Mouse (Mus musculus) midbrain, embryonic 16.5 days (tissue): ENCODE data around the gene Hist1h3e. TPM values are rescaled to one million over a fixed set of nuclear protein-coding genes. Genes with fewer than 3 reads are reported as not detected.

ENCODE experiments used
- ATAC-seq: fragments of 200-750 bp; cut with Nextera tagmentation; 2 replicates; pipeline ENCODE4 v1.8.0; 2017; ENCODE audit warnings: moderate TSS enrichment
- H3K27ac ChIP-seq: fragments of 300-500 bp; sonication (generic); 2 replicates; pipeline ENCODE4 v1.5.1; 2014; ENCODE audit warnings: mild to moderate bottlenecking, low read length, mixed read lengths
- H3K27me3 ChIP-seq: fragments of 300-500 bp; sonication (generic); 2 replicates; pipeline ENCODE4 v1.6.1; 2014; ENCODE audit warnings: low read depth, low read length, mixed read lengths; ENCODE audit not compliant: control insufficient read depth, insufficient read depth
- H3K36me3 ChIP-seq: fragments of 300-500 bp; sonication (generic); 2 replicates; pipeline ENCODE4 v1.6.1; 2014; ENCODE audit warnings: mild to moderate bottlenecking, low read length, moderate library complexity, mixed read lengths; ENCODE audit not compliant: control insufficient read depth, insufficient read depth
- H3K4me1 ChIP-seq: fragments of 300-500 bp; sonication (generic); 2 replicates; pipeline ENCODE4 v1.6.1; 2014; ENCODE audit warnings: mild to moderate bottlenecking, low read length, mixed read lengths; ENCODE audit not compliant: control insufficient read depth, insufficient read depth
- H3K4me2 ChIP-seq: fragments of 300-500 bp; sonication (generic); 2 replicates; pipeline ENCODE4 v1.6.1; 2014; ENCODE audit warnings: mild to moderate bottlenecking, low read length, mixed read lengths
- H3K4me3 ChIP-seq: fragments of 300-500 bp; sonication (generic); 2 replicates; pipeline ENCODE4 v1.5.1; 2014; ENCODE audit warnings: low read depth, mild to moderate bottlenecking, low read length, moderate library complexity, mixed read lengths
- H3K9ac ChIP-seq: fragments of 300-500 bp; sonication (generic); 2 replicates; pipeline ENCODE4 v1.6.1; 2014; ENCODE audit warnings: low read depth, low read length, mixed read lengths
- H3K9me3 ChIP-seq: fragments of 300-500 bp; sonication (generic); replicated peaks from 2 replicates; pipeline ENCODE4 v1.6.1; 2014; ENCODE audit warnings: mild to moderate bottlenecking, low read length, mixed read lengths; ENCODE audit not compliant: control insufficient read depth, poor library complexity, severe bottlenecking
- WGBS: fragments of 180-500 bp; shearing (Covaris S2); extraction: QIAGEN DNeasy Blood & Tissue Kit; methylation state at CpG from one replicate; pipeline ENCODE4 v1.1.7; 2014; 5-methylcytosine and 5-hydroxymethylcytosine counted together
- polyA plus RNA-seq: library from polyadenylated mRNA; unstranded; fragments of >200 nt; fragmentation: Nextera tagmentation; extraction: Ambion mirVana; gene quantifications from 2 replicates; pipeline ENCODE4 v1.2.1, GENCODE M21; 2015

Gene Hist1h3e
- polyA plus RNA-seq, 1 experiment from 2014 or later, result 1.0 TPM

DNA sequence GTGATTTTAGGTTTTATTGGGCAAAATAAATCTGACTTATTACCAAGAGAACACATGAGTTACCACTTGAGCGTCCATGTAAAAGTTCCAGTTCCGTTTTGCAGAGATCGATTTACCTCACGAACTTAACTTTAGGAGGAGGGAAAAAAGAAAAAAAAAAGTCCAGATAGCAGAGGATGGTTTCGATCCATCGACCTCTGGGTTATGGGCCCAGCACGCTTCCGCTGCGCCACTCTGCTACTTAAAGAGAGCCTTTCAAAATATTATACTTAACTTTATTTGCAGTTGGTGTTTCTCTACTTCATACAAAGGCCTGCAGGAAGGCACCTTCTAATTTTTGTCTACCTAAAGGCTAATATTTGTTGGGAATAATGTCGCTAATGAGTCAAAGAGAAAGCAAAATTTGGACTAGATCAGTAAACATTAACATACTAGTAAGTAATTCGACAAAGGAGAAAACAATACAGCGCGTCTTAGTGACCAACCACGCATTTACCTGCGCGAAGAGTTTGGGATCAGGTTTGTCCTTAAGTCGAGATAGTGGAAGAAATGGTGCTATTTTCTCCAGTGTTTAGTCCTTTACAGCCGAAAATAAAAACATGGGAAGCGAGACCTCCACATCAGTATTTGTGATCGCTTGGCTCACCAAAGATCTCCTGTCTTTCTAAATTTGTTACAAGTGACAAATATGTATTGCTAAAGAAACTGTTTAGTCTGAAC, 31.8 kb downstream of the Hist1h3e start:
- Histone ChIP-seq H3K27me3 (no peaks in the 10 kb centered on the region), H3K4me1 (peaks cover 34% of the 10 kb centered on the region), H3K4me2 (peak overlapping the region; percentile 71), H3K9ac (peak overlapping the region; percentile 77), H3K4me3 (peak overlapping the region; percentile 60), H3K9me3 (no peaks in the 10 kb centered on the region), H3K27ac (peak overlapping the region; percentile 97), H3K36me3 (no peaks in the 10 kb centered on the region)
- no peak for ATAC-seq
- WGBS, result under 1% methylated on average over 20 of the region's 20 CpGs

- Histone ChIP-seq H3K9ac (peak overlapping the region; percentile 77; the same call in 1 of the 2 replicates), H3K9me3 (no peaks in the 10 kb centered on the region), H3K27me3 (no peaks in the 10 kb centered on the region), H3K4me3 (peak overlapping the region; percentile 60), H3K4me1 (peaks cover 33% of the 10 kb centered on the region), H3K4me2 (peak overlapping the region; percentile 71), H3K27ac (peak overlapping the region; percentile 97), H3K36me3 (no peaks in the 10 kb centered on the region)
- no peak for ATAC-seq
- 30% methylated on average over 2 of the region's 2 CpGs for WGBS
Observed at GRCm38 (mm10) chr13:23529480-23530165, 32.5 kb downstream of the Hist1h3e start.

GRCm38 (mm10) chr13:23529005-23529404, 33.2 kb downstream of the Hist1h3e start:
- H3K9ac ChIP-seq, result no peak overlapping the region
- no peak overlapping the region for H3K27ac ChIP-seq
- no peak overlapping the region for H3K4me3 ChIP-seq
- H3K27me3 ChIP-seq, result no peaks in the 10 kb centered on the region
- no peak overlapping the region for H3K4me2 ChIP-seq
- 77% methylated on average over 5 of the region's 5 CpGs for WGBS
- no peak for ATAC-seq
- no peaks in the 10 kb centered on the region for H3K36me3 ChIP-seq
- H3K4me1 ChIP-seq, result peaks cover 27% of the 10 kb centered on the region
- H3K9me3 ChIP-seq, result no peaks in the 10 kb centered on the region

GRCm38 (mm10) chr13:23526312-23526711, 35.9 kb downstream of the Hist1h3e start:
- peak overlapping the region; percentile 28; the same call in 1 of the 2 replicates for H3K27ac ChIP-seq
- no peaks in the 10 kb centered on the region for H3K36me3 ChIP-seq
- H3K4me3 ChIP-seq, result peak overlapping the region; percentile 35
- whole genome bisulfite sequencing, result under 1% methylated on average over 17 of the region's 17 CpGs
- ATAC-seq, result peak; percentile 52; the same call in 1 of the 2 replicates
- H3K27me3 ChIP-seq, result no peaks in the 10 kb centered on the region
- peak overlapping the region; percentile 40; the same call in 1 of the 2 replicates for H3K9ac ChIP-seq
- H3K4me2 ChIP-seq, result peak overlapping the region; percentile 60
- H3K9me3 ChIP-seq, result no peaks in the 10 kb centered on the region
- H3K4me1 ChIP-seq, result peaks cover 15% of the 10 kb centered on the region

DNA sequence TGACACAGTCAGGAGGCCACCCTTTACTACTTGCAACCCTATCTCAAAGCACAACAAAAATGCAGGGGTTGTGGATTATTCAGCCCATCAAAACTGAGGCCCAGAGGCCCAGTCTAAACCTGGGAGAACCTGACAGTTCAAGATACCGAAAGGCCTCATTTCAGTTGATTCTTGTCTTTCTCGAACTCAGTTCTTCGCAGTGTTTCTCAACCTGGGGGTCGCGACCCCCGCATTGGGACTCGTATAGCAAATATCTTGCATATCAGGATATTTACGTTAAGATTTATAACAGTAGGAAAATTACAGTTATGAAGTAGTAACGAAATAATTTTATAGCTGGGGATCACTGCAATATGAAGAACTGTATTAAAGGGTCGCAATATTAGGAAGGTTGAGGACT, 36.3 kb downstream of the Hist1h3e start:
- Histone ChIP-seq H3K4me1 (peaks cover 15% of the 10 kb centered on the region), H3K36me3 (no peaks in the 10 kb centered on the region), H3K27me3 (no peaks in the 10 kb centered on the region), H3K4me3 (peak overlapping the region; percentile 35), H3K9ac (no peak overlapping the region), H3K9me3 (no peaks in the 10 kb centered on the region), H3K4me2 (peak overlapping the region; percentile 60), H3K27ac (no peak overlapping the region)
- WGBS, result 3% methylated on average over 10 of the region's 10 CpGs
- ATAC-seq, result no peak

GRCm38 (mm10) chr13:23524654-23525053, 37.5 kb downstream of the Hist1h3e start:
- Histone ChIP-seq H3K27me3 (no peaks in the 10 kb centered on the region), H3K4me1 (peaks cover 11% of the 10 kb centered on the region), H3K9me3 (no peaks in the 10 kb centered on the region), H3K9ac (no peak overlapping the region), H3K4me3 (no peak overlapping the region; the same call in 1 of the 2 replicates), H3K27ac (no peak overlapping the region), H3K4me2 (peak overlapping the region; percentile 10; the same call in 1 of the 2 replicates), H3K36me3 (no peaks in the 10 kb centered on the region)
- ATAC-seq, result no peak; the same call in 1 of the 2 replicates
- 10% methylated on average over 5 of the region's 5 CpGs for WGBS

GRCm38 (mm10) chr13:23523976-23524375, 38.2 kb downstream of the Hist1h3e start:
- H3K9me3 ChIP-seq, result no peaks in the 10 kb centered on the region
- H3K9ac ChIP-seq, result no peak overlapping the region
- no peak overlapping the region for H3K4me3 ChIP-seq
- no peaks in the 10 kb centered on the region for H3K36me3 ChIP-seq
- H3K27ac ChIP-seq, result no peak overlapping the region
- H3K4me2 ChIP-seq, result no peak overlapping the region
- H3K27me3 ChIP-seq, result no peaks in the 10 kb centered on the region
- 55% methylated on average over 5 of the region's 5 CpGs for WGBS
- peaks cover 13% of the 10 kb centered on the region for H3K4me1 ChIP-seq
- ATAC-seq, result no peak

GRCm38 (mm10) chr13:23521703-23522102, 40.5 kb downstream of the Hist1h3e start:
- H3K27me3 ChIP-seq, result no peaks in the 10 kb centered on the region
- no peak overlapping the region for H3K9ac ChIP-seq
- H3K4me1 ChIP-seq, result peaks cover 12% of the 10 kb centered on the region; the same call in 1 of the 2 replicates
- no peaks in the 10 kb centered on the region for H3K9me3 ChIP-seq
- no peak overlapping the region for H3K27ac ChIP-seq
- no peaks in the 10 kb centered on the region for H3K36me3 ChIP-seq
- under 1% methylated on average over 14 of the region's 14 CpGs for WGBS
- H3K4me3 ChIP-seq, result peak overlapping the region; percentile 7; the same call in 1 of the 2 replicates
- ATAC-seq, result no peak
- peak overlapping the region; percentile 34 for H3K4me2 ChIP-seq

DNA sequence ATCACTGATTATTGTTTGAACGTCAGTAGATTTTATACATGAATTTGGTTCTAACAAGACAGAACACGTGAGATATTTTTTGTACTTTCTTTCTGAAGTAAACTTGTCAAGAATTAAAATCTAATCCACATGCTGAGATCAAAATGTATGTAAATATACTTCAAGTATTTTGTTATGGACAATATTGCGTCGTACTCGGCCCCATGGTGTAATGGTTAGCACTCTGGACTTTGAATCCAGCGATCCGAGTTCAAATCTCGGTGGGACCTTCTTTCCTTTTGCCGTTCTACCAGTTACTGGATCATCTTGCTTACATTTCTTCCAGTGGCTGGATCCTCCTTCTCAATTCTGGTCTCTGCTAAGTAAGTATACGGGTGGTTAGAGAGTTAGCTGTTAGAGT, 42.8 kb downstream of the Hist1h3e start:
- Histone ChIP-seq H3K9me3 (no peaks in the 10 kb centered on the region), H3K27me3 (no peaks in the 10 kb centered on the region), H3K4me3 (peak overlapping the region; percentile 43), H3K27ac (peak overlapping the region; percentile 50; the same call in 1 of the 2 replicates), H3K4me1 (peaks cover 10% of the 10 kb centered on the region; the same call in 1 of the 2 replicates), H3K9ac (no peak overlapping the region), H3K4me2 (peak overlapping the region; percentile 75), H3K36me3 (no peaks in the 10 kb centered on the region)
- ATAC-seq, result peak; percentile 15; the same call in 1 of the 2 replicates
- under 1% methylated on average over 10 of the region's 10 CpGs for WGBS
